21 mouse cellular contexts compared by ENCODE assay signal in genomic region chr9:78347004-78347403, GRCm38 (mm10). TPM values are rescaled to one million over a fixed set of nuclear protein-coding genes. Genes with fewer than 3 reads are reported as not detected.
DNase-seq lines count a peak whose midpoint lies in the region; ATAC-seq and TF ChIP-seq lines count a peak whose summit lies in the region.
"Had no signal": no experiment of that assay in that cellular context is flagged by ENCODE, and none has a peak within 500 bp of the region (broad histone marks: within the 10 kb centered on the region; RNA-seq: fewer than 3 reads in every experiment).

No protein-coding gene starts in this region.

- no peak overlapping the region for H3K4me3 ChIP-seq in lung, embryonic 16.5 days (ENCODE audit: low read length)
- no peak overlapping the region for H3K4me3 ChIP-seq in stomach, postnatal 0 days (ENCODE audit: low read depth, low read length)
- H3K4me3 ChIP-seq: embryonic facial prominence, embryonic 13.5 days; forebrain, embryonic 12.5 days; heart, adult 2 months; hindbrain, embryonic 12.5 days; limb, embryonic 12.5 days had no signal

- WGBS in lung, embryonic 16.5 days: 37% methylated on average over 3 of the region's 3 CpGs
- WGBS in stomach, postnatal 0 days: 43% methylated on average over 3 of the region's 3 CpGs

- H3K27me3 ChIP-seq in lung, embryonic 16.5 days (ENCODE audit: control insufficient read depth, insufficient read depth, low read depth, low read length): no peaks in the 10 kb centered on the region
- no peaks in the 10 kb centered on the region for H3K27me3 ChIP-seq in stomach, postnatal 0 days (ENCODE audit: control insufficient read depth, insufficient read depth, low read length)
- H3K27me3 ChIP-seq: embryonic facial prominence, embryonic 13.5 days; forebrain, embryonic 12.5 days; hindbrain, embryonic 12.5 days; limb, embryonic 12.5 days had no signal

- TF ChIP-seq EP300 in stomach, postnatal 0 days (optimal IDR thresholded peaks at IDR 0.05): no peak

- peak; percentile 49 for DNase-seq in kidney, adult 11 months
- no peak for DNase-seq in kidney, postnatal 4 days
- no peak for DNase-seq in lung, postnatal 10 days
- peak; percentile 6 for DNase-seq in kidney, postnatal 14 days
- DNase-seq in stomach, postnatal 0 days (ENCODE audit: low spot score): peak; percentile 45
- no peak for DNase-seq in gastrocnemius, adult 18-20 months (ENCODE audit: low spot score)
- DNase-seq in adrenal gland, adult 18-20 months (ENCODE audit: low spot score in 2 of 2): no peak
- DNase-seq: cerebellum, adult 11 months; heart, adult 2 months; liver, postnatal 0 days; right cerebral cortex, postnatal 4 days; thymus, postnatal 25 days had no signal

- H3K9ac ChIP-seq in lung, embryonic 16.5 days (ENCODE audit: low read length): no peak overlapping the region
- H3K9ac ChIP-seq in stomach, postnatal 0 days (ENCODE audit: low read length): no peak overlapping the region
- H3K9ac ChIP-seq: embryonic facial prominence, embryonic 13.5 days; forebrain, embryonic 12.5 days; hindbrain, embryonic 12.5 days; limb, embryonic 12.5 days; liver, postnatal 0 days had no signal

- no peaks in the 10 kb centered on the region for H3K36me3 ChIP-seq in lung, embryonic 16.5 days (ENCODE audit: control insufficient read depth, insufficient read depth, low read length)
- no peaks in the 10 kb centered on the region for H3K36me3 ChIP-seq in stomach, postnatal 0 days (ENCODE audit: control insufficient read depth, insufficient read depth, low read length)
- H3K36me3 ChIP-seq: embryonic facial prominence, embryonic 13.5 days; forebrain, embryonic 12.5 days; hindbrain, embryonic 12.5 days; limb, embryonic 12.5 days had no signal

- H3K4me2 ChIP-seq in lung, embryonic 16.5 days (ENCODE audit: low read depth, low read length): no peak overlapping the region
- no peak overlapping the region for H3K4me2 ChIP-seq in stomach, postnatal 0 days (replicated peaks; ENCODE audit: low read depth)
- H3K4me2 ChIP-seq: embryonic facial prominence, embryonic 13.5 days; forebrain, embryonic 12.5 days; hindbrain, embryonic 12.5 days; limb, embryonic 12.5 days; midbrain, embryonic 11.5 days had no signal

- no peaks in the 10 kb centered on the region for H3K9me3 ChIP-seq in lung, embryonic 16.5 days (ENCODE audit: control insufficient read depth, low read length)
- no peaks in the 10 kb centered on the region for H3K9me3 ChIP-seq in stomach, postnatal 0 days (ENCODE audit: control insufficient read depth, low read length)
- H3K9me3 ChIP-seq: embryonic facial prominence, embryonic 13.5 days; forebrain, embryonic 12.5 days; hindbrain, embryonic 12.5 days; limb, embryonic 12.5 days had no signal

- H3K27ac ChIP-seq in lung, embryonic 16.5 days (ENCODE audit: low read length): no peak overlapping the region
- no peak overlapping the region for H3K27ac ChIP-seq in stomach, postnatal 0 days (replicated peaks)
- H3K27ac ChIP-seq: embryonic facial prominence, embryonic 13.5 days; forebrain, embryonic 12.5 days; heart, adult 2 months; hindbrain, embryonic 12.5 days; limb, embryonic 12.5 days had no signal

- TF ChIP-seq CTCF in stomach, postnatal 0 days (IDR thresholded peaks at IDR 0.05; ENCODE audit: low read depth): no peak

- H3K4me1 ChIP-seq in lung, embryonic 16.5 days (replicated peaks; ENCODE audit: control insufficient read depth, insufficient read depth, low read length): no peaks in the 10 kb centered on the region
- H3K4me1 ChIP-seq in stomach, postnatal 0 days (replicated peaks; ENCODE audit: control insufficient read depth, insufficient read depth): no peaks in the 10 kb centered on the region
- H3K4me1 ChIP-seq: embryonic facial prominence, embryonic 13.5 days; forebrain, embryonic 12.5 days; hindbrain, embryonic 12.5 days; limb, embryonic 12.5 days had no signal

- peak; percentile 73 for ATAC-seq in lung, embryonic 16.5 days (ENCODE audit: low read depth)
- ATAC-seq in stomach, postnatal 0 days (ENCODE audit: low FRiP score, low TSS enrichment): peak; percentile 93
- ATAC-seq: liver, postnatal 0 days had no signal

RNA-seq across cellular contexts. Expression of gene Gsta2, which starts 8.6 kb away (rescaled TPM):
- polyA plus RNA-seq in lung, embryonic 16.5 days (2015; fragmentation: Nextera tagmentation; extraction: Ambion mirVana): 0.33 TPM in 1 of 2 replicates, not detected in the other
- polyA plus RNA-seq in stomach, postnatal 0 days (2015; fragmentation: Nextera tagmentation; extraction: Ambion mirVana): 69.4 and 82.2 TPM in 2 replicates
- 1 to 10 TPM in 1 of 2 experiments, under 1 TPM in 1; 0.71 to 1.0 TPM for total RNA-seq in gastrocnemius, adult 18-20 months (2021)
- 1 to 10 TPM in 1 of 2 experiments, under 1 TPM in 1; 0.42 to 9.7 TPM for total RNA-seq in adrenal gland, adult 18-20 months (2021)
- polyA plus RNA-seq: forebrain, embryonic 12.5 days; heart, postnatal 0 days; hindbrain, embryonic 12.5 days; limb, embryonic 12.5 days; midbrain, embryonic 11.5 days; neural tube, embryonic 14.5 days had no signal

RNA-seq across cellular contexts. Expression of gene Omt2b, which starts 19.6 kb away (rescaled TPM):
- not detected in 2 replicates for polyA plus RNA-seq in lung, embryonic 16.5 days (2015; fragmentation: Nextera tagmentation; extraction: Ambion mirVana)
- not detected in 2 replicates for polyA plus RNA-seq in stomach, postnatal 0 days (2015; fragmentation: Nextera tagmentation; extraction: Ambion mirVana)
- total RNA-seq in gastrocnemius, adult 18-20 months (2021): not detected
- total RNA-seq in adrenal gland, adult 18-20 months (2021): not detected
- total RNA-seq: heart, adult 2 months; left cerebral cortex, adult 18-20 months had no signal
- polyA plus RNA-seq: embryonic facial prominence, embryonic 13.5 days; forebrain, embryonic 12.5 days; heart, adult 2 months; heart, postnatal 0 days; hindbrain, embryonic 12.5 days; limb, embryonic 12.5 days; liver, postnatal 0 days; midbrain, embryonic 11.5 days; neural tube, embryonic 14.5 days had no signal

RNA-seq across cellular contexts. Expression of gene Dppa5a, which starts 21.0 kb away (rescaled TPM):
- 0.44 TPM in 1 of 2 replicates, not detected in the other for polyA plus RNA-seq in lung, embryonic 16.5 days (2015; fragmentation: Nextera tagmentation; extraction: Ambion mirVana)
- 1.2 and 2.1 TPM in 2 replicates for polyA plus RNA-seq in stomach, postnatal 0 days (2015; fragmentation: Nextera tagmentation; extraction: Ambion mirVana)
- not detected for total RNA-seq in gastrocnemius, adult 18-20 months (2021)
- not detected for total RNA-seq in adrenal gland, adult 18-20 months (2021)
- total RNA-seq: heart, adult 2 months; left cerebral cortex, adult 18-20 months had no signal
- polyA plus RNA-seq: heart, adult 2 months; heart, postnatal 0 days; liver, postnatal 0 days had no signal

RNA-seq across cellular contexts. Expression of gene Ooep, which starts 31.5 kb away (rescaled TPM):
- polyA plus RNA-seq in lung, embryonic 16.5 days (2015; fragmentation: Nextera tagmentation; extraction: Ambion mirVana): 2.8 and 3.1 TPM in 2 replicates
- 0.81 and 0.90 TPM in 2 replicates for polyA plus RNA-seq in stomach, postnatal 0 days (2015; fragmentation: Nextera tagmentation; extraction: Ambion mirVana)
- not detected for total RNA-seq in gastrocnemius, adult 18-20 months (2021)
- not detected for total RNA-seq in adrenal gland, adult 18-20 months (2021)
- total RNA-seq: heart, adult 2 months; left cerebral cortex, adult 18-20 months had no signal
- polyA plus RNA-seq: heart, adult 2 months; liver, postnatal 0 days had no signal

RNA-seq across cellular contexts. Expression of gene Omt2a, which starts 32.4 kb away (rescaled TPM):
- polyA plus RNA-seq in lung, embryonic 16.5 days (2015; fragmentation: Nextera tagmentation; extraction: Ambion mirVana): not detected in 2 replicates
- not detected in 2 replicates for polyA plus RNA-seq in stomach, postnatal 0 days (2015; fragmentation: Nextera tagmentation; extraction: Ambion mirVana)
- total RNA-seq in gastrocnemius, adult 18-20 months (2021): not detected
- total RNA-seq in adrenal gland, adult 18-20 months (2021): not detected
- total RNA-seq: heart, adult 2 months; left cerebral cortex, adult 18-20 months had no signal
- polyA plus RNA-seq: embryonic facial prominence, embryonic 13.5 days; forebrain, embryonic 12.5 days; heart, adult 2 months; heart, postnatal 0 days; hindbrain, embryonic 12.5 days; limb, embryonic 12.5 days; liver, postnatal 0 days; midbrain, embryonic 11.5 days; neural tube, embryonic 14.5 days had no signal

Comparison
In these comparisons a context has a peak if more than half of its experiments do, and no peak if none do; other contexts are left out.
1. DNase-seq: peak in kidney, adult 11 months (single experiment), kidney, postnatal 14 days (single experiment) and stomach, postnatal 0 days (single experiment); none in kidney, postnatal 4 days (0 of 2), lung, postnatal 10 days (single experiment), gastrocnemius, adult 18-20 months (single experiment) and adrenal gland, adult 18-20 months (0 of 2).